Mouse (Mus musculus): ENCODE measurements at regions not wholly inside any gene's neighbourhood (a gene's known extent, or its start where the extent isn't known, plus 50 kb on each side); places are given as distances from the start of the nearest gene placed in this dataset.

GRCm38 (mm10) chr5:127134441-127134840 lies 107.2 kb upstream of the Tmem132c start:
- TF ChIP-seq CTCF (IDR thresholded peaks at IDR 0.05) (no peak), EP300 (IDR thresholded peaks at IDR 0.05) (no peak)

Measured in lung, postnatal 0 days (tissue).